Mouse (Mus musculus) heart, postnatal 0 days (tissue): ENCODE results near the gene Gjb2. TPM values are rescaled to one million over a fixed set of nuclear protein-coding genes. Genes with fewer than 3 reads are reported as not detected.

ENCODE experiments used
- ATAC-seq: fragments of 200-750 bp; cut with Nextera tagmentation; 2 replicates; pipeline ENCODE4 v1.8.0; 2017; ENCODE audit warnings: low read depth, moderate number of reproducible peaks, moderate library complexity; ENCODE audit not compliant: insufficient read depth
- DNase-seq: peaks from one replicate; pipeline ENCODE4 v3.0.0-alpha.2; 2016; ENCODE audit warnings: low spot score
- H3K27ac ChIP-seq: fragments of 300-500 bp; sonication (generic); 2 replicates; pipeline ENCODE4 v1.5.1; 2014; ENCODE audit warnings: low read depth, mild to moderate bottlenecking
- H3K27me3 ChIP-seq: fragments of 300-500 bp; sonication (generic); 2 replicates; pipeline ENCODE4 v1.6.1; 2014; ENCODE audit warnings: low read length, mixed read lengths; ENCODE audit not compliant: control insufficient read depth, insufficient read depth
- H3K36me3 ChIP-seq: fragments of 300-500 bp; sonication (generic); replicated peaks from 2 replicates; pipeline ENCODE4 v1.6.1; 2014; ENCODE audit warnings: low read length, mixed read lengths; ENCODE audit not compliant: control insufficient read depth, insufficient read depth
- H3K4me1 ChIP-seq: fragments of 300-500 bp; sonication (generic); 2 replicates; pipeline ENCODE4 v1.6.1; 2014; ENCODE audit warnings: antibody characterized with exemption; ENCODE audit not compliant: control insufficient read depth, insufficient read depth
- H3K4me2 ChIP-seq: fragments of 300-500 bp; sonication (generic); 2 replicates; pipeline ENCODE4 v1.6.1; 2014; ENCODE audit warnings: low read depth, mild to moderate bottlenecking, low read length, moderate library complexity
- H3K4me3 ChIP-seq: fragments of 300-500 bp; sonication (generic); 2 replicates; pipeline ENCODE4 v1.5.1; 2014; ENCODE audit warnings: low read depth, low read length
- H3K9ac ChIP-seq: fragments of 300-500 bp; sonication (generic); replicated peaks from 2 replicates; pipeline ENCODE4 v1.6.1; 2014; ENCODE audit warnings: low read depth, low read length, mixed read lengths
- H3K9me3 ChIP-seq: fragments of 300-500 bp; sonication (generic); replicated peaks from 2 replicates; pipeline ENCODE4 v1.6.1; 2016; ENCODE audit warnings: low read length; ENCODE audit not compliant: control insufficient read depth
- CTCF ChIP-seq: IDR thresholded peaks from 2 replicates; pipeline ENCODE4 v1.5.1; 2016; ENCODE audit warnings: antibody characterized with exemption, control low read depth, low read depth
- EP300 ChIP-seq: IDR thresholded peaks from 2 replicates; pipeline ENCODE4 v1.6.1; 2016; ENCODE audit warnings: antibody characterized with exemption, low read depth
- WGBS: fragments of 180-500 bp; shearing (Covaris S2); extraction: QIAGEN DNeasy Blood & Tissue Kit; methylation state at CpG from one replicate; pipeline ENCODE4 v1.1.7; 2014; 5-methylcytosine and 5-hydroxymethylcytosine counted together
- polyA plus RNA-seq: library from polyadenylated mRNA; unstranded; fragments of >200 nt; fragmentation: Nextera tagmentation; extraction: Ambion mirVana; gene quantifications from 2 replicates; pipeline ENCODE4 v1.2.1, GENCODE M21; 2015
- total RNA-seq: library from RNA; depleted of rRNA; stranded (reverse); fragments of >200 nt; gene quantifications from 2 replicates; pipeline ENCODE4 v1.2.3, GENCODE M21; 2014; ENCODE audit warnings: low replicate concordance; rRNA removed

Gene Gjb2
- total RNA-seq (0.04 and 0.08 TPM in 2 replicates), polyA plus RNA-seq (0.10 TPM in 1 of 2 replicates, not detected in the other)

DNA sequence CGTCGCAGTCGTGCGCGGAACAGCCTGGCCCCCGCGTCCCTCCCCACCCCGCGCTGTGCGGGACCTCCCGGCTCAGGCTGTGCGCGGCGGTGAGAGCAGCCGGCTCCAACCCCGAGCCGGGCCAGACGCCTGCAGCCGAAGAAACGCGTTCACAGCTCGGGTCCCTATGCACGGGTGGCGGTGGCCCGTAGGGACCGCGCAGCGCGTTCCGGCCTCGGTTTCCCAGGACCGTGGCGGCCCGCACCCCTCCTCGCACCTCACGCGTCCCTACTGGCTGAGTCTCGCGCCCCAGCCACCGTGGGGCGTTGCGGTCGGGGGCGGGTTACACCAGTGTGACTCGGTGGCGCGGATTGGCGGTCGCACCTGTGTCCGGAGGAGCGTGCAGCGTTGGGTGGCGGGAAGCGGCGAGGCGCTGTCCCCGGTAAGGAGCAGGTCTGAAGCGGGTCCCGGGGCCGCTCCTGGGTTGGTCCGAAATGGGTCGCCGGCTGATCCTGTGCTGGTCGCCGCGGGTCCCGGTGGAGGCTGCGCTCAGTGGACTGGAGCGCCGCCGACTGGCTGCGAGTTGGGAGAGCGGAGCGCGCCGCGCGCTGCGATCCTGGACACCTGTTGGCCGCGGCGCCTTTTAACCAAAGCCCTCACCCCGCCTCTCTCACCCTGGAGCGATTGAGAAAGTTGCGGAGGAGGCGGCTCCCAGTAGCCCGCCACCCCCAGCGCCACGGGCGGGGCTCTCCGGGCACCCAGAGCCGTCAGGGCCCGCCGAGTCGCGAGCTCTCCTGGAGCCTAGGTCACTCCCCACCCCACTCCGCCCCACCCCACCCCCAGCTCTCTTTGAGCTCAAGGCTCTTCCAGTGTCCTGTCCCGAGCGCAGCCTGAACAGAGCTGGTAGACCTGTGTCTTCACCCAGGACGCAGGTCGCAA lies at the start of gene Gjb2:
Gene Gjb2, minus strand, starts transcription at position 597 of the 918 bp plus-strand sequence.
- WGBS: under 1% methylated on average over 101 of the region's 101 CpGs
- no peak for DNase-seq
- Histone ChIP-seq H3K27me3 (peaks cover 69% of the 10 kb centered on the region), H3K27ac (no peak within 1 kb of the TSS), H3K4me3 (peak within 1 kb of the TSS; percentile 70), H3K36me3 (no peaks in the 10 kb centered on the region), H3K4me2 (peak within 1 kb of the TSS; percentile 100), H3K9me3 (no peaks in the 10 kb centered on the region), H3K9ac (peak within 1 kb of the TSS; percentile 32), H3K4me1 (no peaks in the 10 kb centered on the region)
- TF ChIP-seq CTCF (no peak), EP300 (no peak)
- peak; percentile 55 for ATAC-seq

DNA sequence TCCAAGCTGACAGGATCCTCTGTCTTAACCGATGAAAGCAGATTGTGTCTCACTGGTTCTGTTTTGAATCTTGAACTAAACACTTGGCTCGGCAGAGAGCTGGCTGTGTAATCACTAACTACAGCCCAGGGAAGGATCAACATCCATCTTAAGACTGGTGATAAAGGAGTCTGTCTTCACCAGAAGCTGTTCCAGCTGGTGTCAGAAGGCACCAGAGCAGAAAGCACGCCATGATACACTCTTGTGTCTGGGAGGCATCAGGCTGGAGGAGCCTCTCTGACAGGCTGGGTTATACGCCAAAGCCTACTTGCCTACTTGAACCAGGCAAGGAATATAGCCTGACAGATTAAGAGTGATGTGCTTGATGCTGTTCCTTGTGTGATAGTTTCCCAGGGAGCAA lies 41.2 kb upstream of the Gjb2 start:
- Histone ChIP-seq H3K27ac (no peak overlapping the region), H3K4me2 (no peak overlapping the region), H3K4me3 (no peak overlapping the region), H3K36me3 (no peaks in the 10 kb centered on the region), H3K9me3 (0 out of 2 replicates have a peak, but pooled peaks cover under 1% of the 10 kb centered on the region), H3K4me1 (no peaks in the 10 kb centered on the region), H3K27me3 (no peaks in the 10 kb centered on the region), H3K9ac (no peak overlapping the region)
- no peak for TF ChIP-seq EP300
- no peak for TF ChIP-seq CTCF
- ATAC-seq (no peak), DNase-seq (no peak)
- WGBS: 26% methylated on average over 4 of the region's 4 CpGs

DNA sequence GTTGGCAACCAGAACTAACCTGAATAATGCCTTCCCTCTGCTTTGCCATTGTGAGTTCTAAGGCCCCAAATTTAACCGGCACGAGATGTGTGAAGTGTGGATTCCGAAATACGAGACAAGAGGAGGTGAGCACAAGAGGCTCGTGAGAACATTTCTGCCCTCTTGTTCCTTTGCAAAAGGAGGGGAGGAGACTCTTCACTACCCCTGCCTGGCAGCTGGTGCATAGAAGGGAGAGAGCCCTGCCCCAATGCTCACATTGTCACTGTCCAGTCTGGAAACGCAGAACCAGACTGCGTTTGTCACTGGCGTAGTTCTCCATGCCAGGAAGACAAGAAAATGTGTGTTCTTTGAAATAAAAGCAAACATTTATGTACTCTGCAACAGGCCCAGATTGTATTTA lies 30.8 kb upstream of the Gjb2 start:
- H3K9me3 ChIP-seq: no peaks in the 10 kb centered on the region
- H3K27ac ChIP-seq: no peak overlapping the region
- WGBS: 65% methylated on average over 8 of the region's 8 CpGs
- H3K4me3 ChIP-seq: no peak overlapping the region
- H3K36me3 ChIP-seq: no peaks in the 10 kb centered on the region
- H3K4me1 ChIP-seq: no peaks in the 10 kb centered on the region
- DNase-seq (no peak), ATAC-seq (no peak)
- no peak for TF ChIP-seq CTCF
- TF ChIP-seq EP300: no peak
- H3K9ac ChIP-seq: no peak overlapping the region
- no peak overlapping the region for H3K4me2 ChIP-seq
- peaks cover 53% of the 10 kb centered on the region for H3K27me3 ChIP-seq

- no peak for DNase-seq
- WGBS: 2% methylated on average over 32 of the region's 33 CpGs
- Histone ChIP-seq H3K27me3 (peaks cover 53% of the 10 kb centered on the region), H3K27ac (no peak within 1 kb of the TSS), H3K4me2 (peak within 1 kb of the TSS; percentile 38), H3K9me3 (no peaks in the 10 kb centered on the region), H3K4me1 (no peaks in the 10 kb centered on the region), H3K36me3 (no peaks in the 10 kb centered on the region), H3K9ac (no peak within 1 kb of the TSS), H3K4me3 (peak within 1 kb of the TSS; percentile 21; the same call in 1 of the 2 replicates)
- ATAC-seq: no peak
- no peak for TF ChIP-seq CTCF
These were observed 28.7 kb upstream of the Gjb2 start, which contains the start of gene Gjb6 for GRCm38 (mm10) chr14:57133161-57133661. Gjb6 (minus strand) TSS chr14:57133611.

- Histone ChIP-seq H3K36me3 (no peaks in the 10 kb centered on the region), H3K4me1 (no peaks in the 10 kb centered on the region), H3K9ac (no peak overlapping the region), H3K4me3 (no peak overlapping the region), H3K9me3 (no peaks in the 10 kb centered on the region), H3K27me3 (peaks cover 16% of the 10 kb centered on the region), H3K27ac (no peak overlapping the region), H3K4me2 (no peak overlapping the region)
- ATAC-seq (no peak), DNase-seq (no peak)
- TF ChIP-seq CTCF: no peak
- TF ChIP-seq EP300: no peak
- WGBS: 62% methylated on average over 4 of the region's 4 CpGs
These were observed 22.9 kb upstream of the Gjb2 start for GRCm38 (mm10) chr14:57127383-57127782.
